Mouse (Mus musculus) heart, embryonic 16.5 days (tissue): Measurements from ENCODE around the gene Tmprss12. TPM values are rescaled to one million over a fixed set of nuclear protein-coding genes. Genes with fewer than 3 reads are reported as not detected.
"Not testable (repeated sequence)": the region's sequence is repeated elsewhere in the genome, so short reads cannot be mapped to it uniquely, and the experiment has no call there.

Experiments
- ATAC-seq: fragments of 200-750 bp; cut with Nextera tagmentation; replicated peaks from 2 replicates; pipeline ENCODE4 v1.8.0; 2017; ENCODE audit warnings: moderate number of reproducible peaks; ENCODE audit not compliant: insufficient read depth, low FRiP score; ENCODE audit errors: extremely low read depth
- H3K27ac ChIP-seq: fragments of 300-500 bp; sonication (generic); 2 replicates; pipeline ENCODE4 v1.5.1; 2014; ENCODE audit warnings: mild to moderate bottlenecking, low read length, control low read depth, moderate library complexity
- H3K27me3 ChIP-seq: fragments of 300-500 bp; sonication (generic); 2 replicates; pipeline ENCODE4 v1.6.1; 2014; ENCODE audit warnings: low read length, mixed read lengths; ENCODE audit not compliant: control insufficient read depth, insufficient read depth
- H3K36me3 ChIP-seq: fragments of 300-500 bp; sonication (generic); 2 replicates; pipeline ENCODE4 v1.6.1; 2014; ENCODE audit not compliant: control insufficient read depth, insufficient read depth
- H3K4me1 ChIP-seq: fragments of 300-500 bp; sonication (generic); 2 replicates; pipeline ENCODE4 v1.6.1; 2014; ENCODE audit warnings: low read length, mixed read lengths; ENCODE audit not compliant: control insufficient read depth, insufficient read depth
- H3K4me2 ChIP-seq: fragments of 300-500 bp; sonication (generic); 2 replicates; pipeline ENCODE4 v1.6.1; 2014; ENCODE audit warnings: low read depth, mild to moderate bottlenecking, control low read depth, low read length
- H3K4me3 ChIP-seq: fragments of 300-500 bp; sonication (generic); 2 replicates; pipeline ENCODE4 v1.5.1; 2014; ENCODE audit warnings: mild to moderate bottlenecking, control low read depth, low read length
- H3K9ac ChIP-seq: fragments of 300-500 bp; sonication (generic); 2 replicates; pipeline ENCODE4 v1.6.1; 2014; ENCODE audit warnings: low read length, control low read depth
- H3K9me3 ChIP-seq: fragments of 300-500 bp; sonication (generic); replicated peaks from 2 replicates; pipeline ENCODE4 v1.6.1; 2016; ENCODE audit warnings: low read length; ENCODE audit not compliant: control insufficient read depth
- WGBS: fragments of 180-500 bp; shearing (Covaris S2); extraction: QIAGEN DNeasy Blood & Tissue Kit; methylation state at CpG from one replicate; pipeline ENCODE4 v1.1.7; 2014; 5-methylcytosine and 5-hydroxymethylcytosine counted together
- polyA plus RNA-seq: library from polyadenylated mRNA; unstranded; fragments of >200 nt; fragmentation: Nextera tagmentation; extraction: Ambion mirVana; gene quantifications from 2 replicates; pipeline ENCODE4 v1.2.1, GENCODE M21; 2015

Tmprss12 gene
- polyA plus RNA-seq, 1 experiment from 2014 or later, result not detected

DNA sequence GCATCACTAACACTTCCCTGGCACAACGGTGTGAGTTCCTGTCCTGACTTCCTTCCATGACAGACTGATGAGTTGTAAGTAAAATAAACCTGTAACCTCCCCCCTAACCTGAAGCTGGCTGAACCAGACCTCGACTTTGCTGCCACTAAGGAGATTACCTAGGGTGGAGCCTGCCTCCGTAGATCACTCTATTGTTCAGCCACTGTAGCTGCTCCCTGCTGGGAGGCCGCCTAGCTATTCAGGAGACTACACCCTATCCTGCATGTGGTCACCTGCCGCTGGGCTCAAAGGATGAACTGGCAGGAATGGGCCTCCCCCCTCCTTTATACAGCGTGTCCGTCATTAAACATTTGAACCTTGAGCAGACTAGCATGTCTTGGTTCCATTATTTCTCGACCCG lies 10.9 kb upstream of the Tmprss12 start:
- WGBS, result 28% methylated on average over 9 of the region's 9 CpGs

DNA sequence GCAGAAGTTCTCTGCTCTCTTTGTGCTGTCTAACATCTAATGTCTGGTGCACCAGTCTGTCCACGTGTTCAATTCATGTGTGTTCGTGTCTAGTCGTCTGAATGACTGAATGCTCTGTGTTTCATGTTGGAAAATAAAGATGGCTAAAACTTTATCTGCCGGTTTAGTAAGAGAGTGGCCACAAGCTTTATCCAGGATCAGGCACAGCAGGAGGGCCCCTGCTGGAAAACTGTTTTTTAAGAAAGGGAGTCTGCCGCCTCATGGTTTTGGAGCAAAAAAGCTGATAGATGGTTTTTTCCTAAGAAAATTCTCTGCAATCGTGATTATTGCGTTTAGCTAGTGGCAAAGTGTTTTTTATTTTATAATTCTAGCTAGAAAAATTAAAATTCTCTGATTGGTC lies 10.0 kb upstream of the Tmprss12 start:
- WGBS, result 45% methylated on average over 7 of the region's 7 CpGs
- H3K4me2 ChIP-seq, H3K9ac ChIP-seq, H3K9me3 ChIP-seq, H3K36me3 ChIP-seq, H3K27me3 ChIP-seq, ATAC-seq, H3K4me1 ChIP-seq, H3K27ac ChIP-seq, H3K4me3 ChIP-seq: not testable (repeated sequence)

More for the DNA sequence above, 10.9 kb upstream of the Tmprss12 start:
- Histone ChIP-seq H3K27ac (no peak overlapping the region), H3K9me3 (no peaks in the 10 kb centered on the region; the same call in 1 of the 2 replicates), H3K9ac (no peak overlapping the region), H3K27me3 (no peaks in the 10 kb centered on the region), H3K4me1 (no peaks in the 10 kb centered on the region), H3K4me2 (no peak overlapping the region), H3K4me3 (no peak overlapping the region), H3K36me3 (no peaks in the 10 kb centered on the region)
- no peak for ATAC-seq

DNA sequence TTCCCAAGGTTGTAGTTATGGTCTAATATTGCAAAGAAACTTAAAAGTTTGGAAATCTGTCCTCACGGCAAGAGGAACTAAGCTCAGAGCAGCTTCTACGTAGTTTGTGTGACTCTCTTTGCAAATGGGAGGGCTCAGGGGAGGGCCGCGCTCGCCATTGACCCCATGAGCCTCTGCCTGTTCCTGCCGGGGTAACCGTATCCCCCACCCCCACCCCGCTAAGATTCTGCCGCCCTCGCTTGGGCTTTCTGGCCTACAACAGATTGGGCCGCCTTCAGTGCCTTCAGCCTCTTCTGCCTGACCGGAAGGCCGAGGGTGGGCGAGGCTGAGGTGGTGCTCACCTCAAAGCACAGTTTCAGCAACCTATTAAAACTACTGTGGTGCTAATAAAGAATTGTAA lies 9.2 kb upstream of the Tmprss12 start:
- no peak for ATAC-seq
- Histone ChIP-seq H3K4me3 (no peak overlapping the region), H3K9ac (no peak overlapping the region), H3K4me2 (no peak overlapping the region), H3K4me1 (no peaks in the 10 kb centered on the region), H3K27ac (no peak overlapping the region), H3K9me3 (no peaks in the 10 kb centered on the region; the same call in 1 of the 2 replicates), H3K27me3 (no peaks in the 10 kb centered on the region), H3K36me3 (no peaks in the 10 kb centered on the region)
- 73% methylated on average over 14 of the region's 14 CpGs for WGBS

DNA sequence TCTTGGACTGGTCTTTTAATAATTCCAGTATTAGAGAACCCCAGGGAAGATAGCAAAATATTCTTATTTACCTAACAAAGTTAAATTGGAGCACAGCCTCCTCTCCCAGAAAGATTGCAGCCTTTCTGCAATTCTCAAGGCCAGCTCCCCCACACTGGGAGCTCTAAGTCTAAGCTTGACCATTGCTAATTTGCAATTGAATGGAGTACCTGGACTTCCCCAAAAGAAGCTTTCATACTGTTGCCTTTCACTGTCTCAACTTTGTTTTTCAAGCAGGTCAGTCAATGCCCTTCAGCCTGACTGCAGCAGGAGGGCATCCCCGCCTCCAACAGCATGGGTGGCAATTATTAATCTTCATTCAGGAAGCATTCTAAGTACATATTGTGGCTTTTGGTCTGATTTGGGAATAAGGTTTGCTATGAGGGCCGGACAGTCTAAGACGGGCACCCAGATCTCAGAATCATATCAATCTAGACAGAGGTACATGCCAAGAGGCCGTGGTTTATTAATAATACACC lies 6.8 kb upstream of the Tmprss12 start:
- not testable (repeated sequence) for ATAC-seq, H3K9me3 ChIP-seq, H3K4me3 ChIP-seq, H3K9ac ChIP-seq, H3K36me3 ChIP-seq, H3K27ac ChIP-seq, H3K4me2 ChIP-seq, H3K27me3 ChIP-seq, H3K4me1 ChIP-seq
- WGBS, result 88% methylated on average over 4 of the region's 4 CpGs

DNA sequence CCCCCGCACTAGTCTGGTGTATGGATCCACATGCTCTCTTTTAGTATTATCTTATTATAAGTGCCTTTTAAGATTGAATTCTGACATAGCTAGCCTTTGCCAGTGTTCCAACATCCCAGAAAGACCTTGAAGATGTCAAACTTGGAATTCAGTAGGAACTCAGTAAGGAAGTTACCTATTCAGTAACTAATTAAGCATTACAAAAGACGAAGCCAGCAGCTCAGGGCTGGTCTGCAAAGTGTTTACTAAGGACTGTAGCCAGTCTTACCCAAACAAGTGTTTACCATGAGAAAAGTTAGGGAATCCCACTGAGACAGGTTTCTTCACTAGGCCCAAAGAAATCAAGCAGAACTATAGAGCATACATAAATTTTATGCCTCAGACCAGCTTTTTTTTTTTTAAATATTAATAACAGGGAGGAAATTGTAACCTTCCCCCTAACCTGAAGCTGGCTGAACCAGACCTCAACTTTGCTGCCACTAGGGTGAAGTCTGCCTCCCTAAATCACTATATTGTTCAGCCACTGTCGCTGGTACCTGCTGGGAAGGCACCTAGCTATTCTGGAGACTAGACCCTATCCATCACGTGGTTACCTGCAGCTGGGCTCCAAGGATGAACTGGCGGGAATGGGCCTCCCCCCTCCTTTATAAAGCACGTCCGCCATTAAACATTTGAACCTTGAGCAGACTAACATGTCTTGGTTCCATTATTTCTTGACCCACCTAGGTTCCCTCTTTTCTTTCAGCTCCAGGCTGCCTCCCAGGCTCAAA lies 5.7 kb upstream of the Tmprss12 start:
- H3K4me2 ChIP-seq, result no peak overlapping the region
- no peaks in the 10 kb centered on the region; the same call in 1 of the 2 replicates for H3K9me3 ChIP-seq
- WGBS, result 86% methylated on average over 7 of the region's 7 CpGs
- no peak overlapping the region for H3K9ac ChIP-seq
- H3K27me3 ChIP-seq, result no peaks in the 10 kb centered on the region
- ATAC-seq, result no peak
- no peaks in the 10 kb centered on the region for H3K36me3 ChIP-seq
- H3K4me1 ChIP-seq, result no peaks in the 10 kb centered on the region
- no peak overlapping the region for H3K4me3 ChIP-seq
- no peak overlapping the region for H3K27ac ChIP-seq

DNA sequence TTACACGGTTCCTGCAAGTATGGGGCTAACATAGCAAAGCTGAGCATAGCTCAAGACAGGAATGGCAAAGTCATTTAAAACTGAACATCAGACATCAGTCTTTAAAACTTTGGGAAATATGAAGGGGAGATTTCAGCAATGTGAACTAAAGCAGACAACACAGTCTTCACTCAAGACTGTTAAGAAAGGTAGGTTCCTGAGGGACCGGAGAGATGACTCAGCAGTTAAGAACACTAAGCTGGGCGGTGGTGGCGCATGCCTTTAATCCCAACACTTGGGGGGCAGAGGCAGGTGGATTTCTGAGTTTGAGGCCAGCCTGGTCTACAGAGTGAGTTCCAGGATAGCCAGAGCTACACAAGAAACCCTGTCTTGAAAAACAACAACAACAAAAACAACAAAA lies 4.2 kb upstream of the Tmprss12 start:
- no peak overlapping the region for H3K9ac ChIP-seq
- no peak overlapping the region for H3K27ac ChIP-seq
- H3K36me3 ChIP-seq, result no peaks in the 10 kb centered on the region
- H3K27me3 ChIP-seq, result no peaks in the 10 kb centered on the region
- H3K9me3 ChIP-seq, result no peaks in the 10 kb centered on the region; the same call in 1 of the 2 replicates
- ATAC-seq, result no peak
- H3K4me2 ChIP-seq, result no peak overlapping the region
- no peaks in the 10 kb centered on the region for H3K4me1 ChIP-seq
- WGBS, result 90% methylated on average over 4 of the region's 4 CpGs
- no peak overlapping the region for H3K4me3 ChIP-seq

GRCm38 (mm10) chr15:100277586-100277985 lies 3.1 kb upstream of the Tmprss12 start:
- Histone ChIP-seq H3K9ac (no peak overlapping the region), H3K4me1 (no peaks in the 10 kb centered on the region), H3K4me2 (no peak overlapping the region), H3K4me3 (no peak overlapping the region), H3K27ac (no peak overlapping the region), H3K36me3 (no peaks in the 10 kb centered on the region), H3K27me3 (no peaks in the 10 kb centered on the region), H3K9me3 (no peaks in the 10 kb centered on the region; the same call in 1 of the 2 replicates)
- no peak for ATAC-seq
- 84% methylated on average over 3 of the region's 3 CpGs for WGBS

DNA sequence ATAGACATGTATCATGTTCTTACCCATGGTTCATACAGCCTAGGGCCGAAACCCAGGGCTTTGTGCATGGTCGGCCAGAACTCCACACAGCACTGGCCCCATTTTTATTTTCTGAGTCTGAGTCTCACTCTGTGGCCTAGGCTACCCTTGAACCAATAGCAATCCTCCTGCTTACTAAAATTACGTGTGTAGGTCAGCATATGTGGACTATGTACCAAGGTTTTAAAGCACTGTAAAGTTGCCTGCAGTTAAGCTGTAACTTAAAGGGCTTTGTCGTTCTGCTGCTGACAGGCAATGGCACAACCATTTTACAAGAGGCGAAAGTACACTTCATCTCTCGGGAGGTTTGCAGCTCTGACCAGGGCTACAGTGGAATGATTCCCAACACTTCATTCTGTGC lies 8.3 kb downstream of the Tmprss12 start:
- WGBS, result 91% methylated on average over 6 of the region's 6 CpGs
- Histone ChIP-seq H3K9ac (no peak overlapping the region), H3K27ac (no peak overlapping the region), H3K36me3 (no peaks in the 10 kb centered on the region), H3K4me3 (no peak overlapping the region), H3K4me2 (no peak overlapping the region), H3K9me3 (no peaks in the 10 kb centered on the region), H3K27me3 (no peaks in the 10 kb centered on the region), H3K4me1 (no peaks in the 10 kb centered on the region)
- ATAC-seq, result no peak

- no peaks in the 10 kb centered on the region for H3K4me1 ChIP-seq
- no peak overlapping the region for H3K27ac ChIP-seq
- no peak overlapping the region for H3K4me2 ChIP-seq
- ATAC-seq, result no peak
- no peaks in the 10 kb centered on the region for H3K27me3 ChIP-seq
- WGBS, result 85% methylated on average over 5 of the region's 5 CpGs
- no peak overlapping the region for H3K4me3 ChIP-seq
- no peaks in the 10 kb centered on the region for H3K9me3 ChIP-seq
- H3K9ac ChIP-seq, result no peak overlapping the region
- H3K36me3 ChIP-seq, result no peaks in the 10 kb centered on the region
Measured at GRCm38 (mm10) chr15:100290858-100291257, 10.2 kb downstream of the Tmprss12 start.
